Mouse (Mus musculus) large intestine, adult 2 months (tissue): ENCODE measurements around the gene Prr19. TPM values are rescaled to one million over a fixed set of nuclear protein-coding genes. Genes with fewer than 3 reads are reported as not detected.

Source experiments
- DNase-seq: peaks from one replicate; pipeline ENCODE4 v3.0.0-alpha.2; 2012; ENCODE audit warnings: low read depth, low spot score
- WGBS: fragments of 180-500 bp; shearing (Covaris S2); methylation state at CpG from one replicate; pipeline ENCODE4 v1.1.7; 2018; 5-methylcytosine and 5-hydroxymethylcytosine counted together
- polyA plus RNA-seq: library from polyadenylated mRNA; depleted of rRNA; stranded (reverse); fragments of >200 nt; gene quantifications from 2 replicates; pipeline ENCODE4 v1.2.3, GENCODE M21; 2012

Prr19 gene
- polyA plus RNA-seq, 1 experiment: not detected

DNA sequence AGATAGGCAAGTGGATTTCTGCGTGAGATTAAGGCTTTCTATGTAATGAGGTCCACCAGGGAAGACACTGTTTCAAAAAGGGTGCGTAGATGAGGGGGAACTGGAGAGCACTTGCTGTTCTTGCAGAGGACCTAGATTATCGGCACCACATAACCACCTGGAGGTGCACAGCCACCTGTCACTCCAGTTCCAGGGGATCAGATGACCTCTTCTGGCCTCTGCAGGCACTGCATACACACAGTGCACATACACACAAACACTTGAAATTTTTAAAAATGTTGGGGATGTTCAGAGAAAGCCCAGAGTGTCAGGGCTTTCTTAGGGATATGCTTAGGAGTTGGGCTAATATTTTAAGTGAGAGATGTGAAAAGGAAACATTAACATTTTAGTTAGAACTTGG lies 11.3 kb upstream of the Prr19 start:
- over 99% methylated on average over 3 of the region's 3 CpGs for WGBS
- DNase-seq: no peak

DNA sequence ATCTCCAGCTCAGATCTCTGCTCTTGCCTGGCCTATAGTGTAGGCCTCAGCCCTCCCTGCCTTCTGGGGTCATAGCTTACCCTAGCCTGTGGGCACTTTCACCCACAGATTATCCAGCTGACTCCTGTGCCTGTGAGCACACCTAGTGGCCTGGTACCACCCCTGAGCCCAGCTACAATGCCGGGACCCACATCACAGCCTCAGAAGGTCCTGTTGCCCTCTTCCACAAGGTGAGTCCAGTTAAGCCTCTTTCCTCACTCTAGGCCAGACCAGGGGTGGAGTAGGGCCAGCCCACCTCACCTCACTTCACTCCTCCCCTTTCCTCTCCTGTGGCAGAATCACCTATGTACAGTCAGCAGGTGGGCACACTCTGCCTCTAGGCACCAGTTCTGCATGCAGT lies 10.7 kb upstream of the Prr19 start:
- DNase-seq: no peak
- 91% methylated on average over 1 of the region's 1 CpGs for WGBS

DNA sequence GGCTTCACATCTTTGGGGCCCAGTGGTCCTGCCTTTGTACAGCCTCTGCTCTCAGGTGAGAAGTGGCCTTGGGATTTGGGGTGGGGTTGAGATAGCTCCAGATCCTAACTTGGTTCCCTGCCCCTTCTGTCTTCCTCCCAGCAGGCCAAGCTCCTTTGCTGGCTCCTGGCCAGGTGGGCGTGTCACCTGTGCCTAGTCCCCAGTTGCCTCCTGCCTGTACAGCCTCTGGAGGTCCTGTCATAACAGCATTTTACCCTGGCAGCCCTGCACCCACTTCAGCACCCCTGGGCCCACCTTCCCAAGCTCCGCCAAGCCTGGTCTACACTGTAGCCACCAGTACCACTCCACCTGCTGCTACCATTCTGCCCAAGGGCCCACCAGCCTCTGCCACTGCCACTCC lies 10.3 kb upstream of the Prr19 start:
- WGBS: 56% methylated on average over 2 of the region's 2 CpGs
- no peak for DNase-seq

DNA sequence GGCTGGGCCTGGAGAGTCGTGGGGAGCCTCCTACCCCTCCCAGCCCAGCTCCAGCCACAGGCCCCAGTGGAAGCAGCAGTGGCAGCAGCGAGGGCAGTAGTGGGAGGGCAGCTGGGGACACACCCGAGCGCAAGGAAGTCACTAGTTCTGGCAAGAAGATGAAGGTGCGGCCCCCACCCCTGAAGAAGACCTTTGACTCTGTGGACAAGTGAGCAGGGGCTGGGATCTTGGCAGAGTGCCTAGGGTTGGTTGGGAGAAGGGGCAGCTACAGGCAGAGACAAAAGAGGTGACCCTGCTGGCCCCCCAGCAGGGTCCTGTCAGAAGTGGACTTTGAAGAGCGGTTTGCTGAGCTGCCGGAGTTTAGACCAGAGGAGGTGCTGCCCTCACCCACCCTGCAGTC lies 9.1 kb upstream of the Prr19 start:
- no peak for DNase-seq
- 46% methylated on average over 7 of the region's 7 CpGs for WGBS

DNA sequence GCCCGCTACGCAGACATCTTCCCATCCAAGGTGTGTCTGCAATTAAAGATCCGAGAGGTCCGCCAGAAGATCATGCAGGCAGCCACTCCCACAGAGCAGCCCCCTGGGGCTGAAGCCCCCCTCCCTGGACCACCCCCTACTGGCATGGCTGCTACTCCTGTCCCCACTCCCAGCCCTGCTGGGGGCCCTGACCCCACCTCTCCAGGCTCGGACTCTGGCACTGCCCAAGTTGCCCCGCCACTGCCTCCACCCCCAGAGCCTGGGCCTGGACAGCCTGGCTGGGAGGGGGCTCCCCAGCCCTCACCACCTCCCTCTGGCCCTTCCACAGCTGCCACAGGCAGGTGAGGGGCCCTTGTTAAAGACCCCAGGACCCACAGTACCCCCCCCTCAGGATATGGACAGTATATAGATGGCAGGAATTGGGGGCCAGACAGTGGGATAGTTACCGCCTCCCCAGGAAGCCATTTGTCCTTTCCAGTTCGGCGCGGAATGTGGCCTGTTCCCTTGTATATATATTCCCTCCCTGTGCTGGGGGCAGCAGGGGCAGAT lies 7.9 kb upstream of the Prr19 start:
- DNase-seq: no peak
- WGBS: 81% methylated on average over 10 of the region's 10 CpGs

DNA sequence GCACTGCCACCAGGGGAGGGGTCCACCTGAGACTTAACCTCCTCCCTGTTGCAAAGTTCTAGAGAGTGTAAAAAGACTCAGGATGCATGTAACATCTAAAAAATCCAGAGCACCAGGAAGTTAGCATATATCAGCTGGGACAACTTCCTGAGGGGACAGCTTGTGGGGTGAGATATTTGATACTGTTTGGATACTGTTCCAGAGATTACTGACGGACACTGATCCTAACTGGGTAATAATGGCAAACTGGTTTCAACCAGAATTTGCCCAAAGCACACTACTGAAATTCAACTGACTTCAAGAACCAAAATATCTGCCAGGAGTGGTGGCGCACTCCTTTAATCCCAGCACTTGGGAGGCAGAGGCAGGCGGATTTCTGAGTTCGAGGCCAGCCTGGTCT lies 6.7 kb upstream of the Prr19 start:
- no peak for DNase-seq
- WGBS: 85% methylated on average over 4 of the region's 4 CpGs

DNA sequence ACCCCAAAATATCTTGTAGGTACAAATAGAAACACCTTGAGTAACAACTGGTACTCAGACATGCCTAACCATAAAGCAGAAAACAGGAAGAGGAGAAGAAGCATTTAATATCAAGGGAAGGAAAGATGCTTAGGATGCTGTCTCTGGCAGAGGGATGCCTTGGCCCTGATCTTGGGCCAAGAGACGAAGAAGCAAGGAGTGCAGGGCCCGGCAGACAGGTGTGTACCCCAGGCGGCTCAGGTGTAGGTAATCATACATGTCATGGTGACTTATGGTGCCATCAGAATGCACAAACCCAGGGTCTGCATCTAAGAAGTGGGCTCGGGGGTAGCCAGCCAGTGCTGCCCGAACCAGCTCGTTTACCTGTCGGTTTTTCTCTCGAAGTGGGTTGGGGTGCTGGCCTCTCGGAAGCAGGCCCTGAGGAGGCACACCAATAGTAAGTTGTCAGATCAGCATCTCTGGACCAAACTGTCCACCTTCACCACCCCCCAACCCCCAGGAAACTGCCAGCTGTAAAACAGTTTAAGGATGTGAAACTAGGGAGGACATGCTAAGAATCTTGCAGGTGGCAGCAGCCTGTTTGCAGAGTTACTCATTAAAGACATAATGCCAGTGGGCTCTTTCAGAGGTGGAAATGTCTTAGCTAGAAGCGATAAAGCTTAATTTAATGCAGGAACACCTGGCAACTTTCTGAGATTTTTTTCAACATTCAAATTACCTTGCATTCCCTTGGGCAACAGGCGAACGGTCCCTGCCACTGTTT lies 6.1 kb upstream of the Prr19 start:
- WGBS: 81% methylated on average over 12 of the region's 12 CpGs
- no peak for DNase-seq

DNA sequence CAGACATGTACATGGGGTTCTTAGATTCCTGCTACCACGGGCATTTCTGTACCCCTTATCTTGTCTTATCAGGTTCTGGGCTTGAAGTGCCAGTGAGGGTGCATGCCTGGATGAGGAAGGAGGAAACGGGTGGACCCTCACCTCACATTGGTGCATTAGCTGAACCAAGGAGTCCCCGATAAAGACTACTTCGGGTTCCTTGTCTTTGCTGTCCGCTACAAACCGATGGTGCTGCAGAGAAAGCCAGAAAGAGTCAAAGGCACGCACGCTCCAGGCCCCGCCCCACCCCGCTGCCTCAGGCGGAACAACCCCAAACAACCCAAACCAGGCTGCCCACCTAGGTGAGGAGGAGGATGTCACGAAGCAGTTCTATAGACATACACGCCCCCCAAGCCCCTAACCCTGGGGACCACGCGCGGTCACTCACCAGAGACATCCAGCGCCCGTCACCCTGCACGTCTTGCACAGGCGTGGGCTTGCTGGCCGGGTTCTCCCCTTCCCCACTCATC lies 4.2 kb upstream of the Prr19 start:
- DNase-seq: no peak
- WGBS: 2% methylated on average over 21 of the region's 21 CpGs

DNA sequence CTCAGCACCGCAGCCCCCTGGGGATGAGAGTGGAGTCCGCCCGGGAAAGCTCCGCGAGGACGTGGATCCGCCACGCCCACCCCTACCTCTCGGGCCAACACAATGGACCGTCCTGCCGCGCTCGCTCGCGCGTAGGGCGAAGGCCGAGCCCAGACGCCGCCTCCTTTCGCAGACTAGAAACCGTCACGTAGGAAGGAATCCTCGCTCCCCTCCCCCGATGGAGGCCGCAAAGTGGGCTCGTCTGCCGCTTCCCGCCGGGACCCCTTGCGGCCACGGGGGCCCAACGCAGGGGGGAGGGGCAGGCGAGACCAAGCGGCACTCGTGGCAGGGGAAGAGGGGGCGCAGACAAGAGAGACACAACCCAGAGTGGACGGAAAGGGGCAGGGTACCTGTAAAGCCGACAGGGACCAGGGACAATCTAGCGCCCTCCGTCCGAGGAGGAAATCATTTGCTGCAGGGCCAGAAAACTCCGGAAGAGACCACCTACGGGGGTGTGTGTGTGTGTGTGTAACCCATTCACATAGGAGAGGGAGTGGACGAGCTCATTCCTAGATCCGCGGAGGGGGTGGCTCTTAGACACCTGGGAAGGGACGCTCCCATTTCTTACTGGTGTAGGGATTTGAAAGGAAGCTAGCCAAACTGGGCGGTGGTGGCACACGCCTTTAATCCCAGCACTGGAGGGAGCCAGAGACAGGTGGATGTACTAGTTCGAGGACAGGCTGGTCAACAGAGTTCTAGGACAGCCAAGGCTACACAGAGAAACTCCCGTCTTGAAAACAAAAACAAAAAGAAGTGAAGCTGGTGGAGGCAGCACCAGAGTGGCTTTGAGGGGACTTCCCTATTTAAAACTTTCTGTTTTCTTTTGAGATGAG lies 3.5 kb upstream of the Prr19 start, which contains the start of gene Pafah1b3:
TSS of gene Pafah1b3 (minus strand) at position 533 of the 872 bp plus-strand sequence.
- under 1% methylated on average over 52 of the region's 52 CpGs for WGBS
- DNase-seq: no peak

DNA sequence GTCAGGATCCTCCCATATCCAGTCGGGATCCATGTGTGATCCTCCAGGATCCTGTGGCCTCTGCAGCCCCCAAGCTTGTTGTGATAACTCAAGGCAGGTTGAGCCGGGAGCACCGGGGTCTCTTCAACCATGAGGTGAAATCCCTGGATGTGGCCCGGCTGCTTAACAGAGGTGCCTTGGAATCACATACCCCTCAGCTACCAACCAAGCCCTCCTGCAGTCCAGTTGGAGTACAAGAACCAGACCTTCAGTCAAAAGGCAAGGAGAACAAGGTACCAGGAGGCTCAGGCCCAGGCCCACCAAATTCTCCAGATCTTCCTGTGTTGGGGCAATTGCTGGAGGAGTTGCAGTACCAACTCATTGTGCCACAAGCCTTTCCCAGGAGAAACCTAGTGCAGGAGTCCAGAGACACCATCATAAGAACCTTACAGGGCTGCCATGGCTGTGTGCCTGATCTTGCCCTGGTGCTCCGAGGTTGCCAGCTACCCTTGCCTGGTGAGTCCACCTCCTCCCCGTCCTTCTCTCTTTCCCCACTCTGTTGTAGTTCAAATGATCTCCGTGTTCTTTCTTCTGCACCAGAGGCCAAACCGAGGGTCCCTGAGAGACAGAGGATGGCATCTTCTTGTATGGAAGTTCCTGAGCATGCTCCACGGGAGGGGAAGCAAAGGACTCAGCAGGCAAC lies 1.9 kb downstream of the Prr19 start:
- WGBS: 66% methylated on average over 9 of the region's 9 CpGs
- DNase-seq: no peak

DNA sequence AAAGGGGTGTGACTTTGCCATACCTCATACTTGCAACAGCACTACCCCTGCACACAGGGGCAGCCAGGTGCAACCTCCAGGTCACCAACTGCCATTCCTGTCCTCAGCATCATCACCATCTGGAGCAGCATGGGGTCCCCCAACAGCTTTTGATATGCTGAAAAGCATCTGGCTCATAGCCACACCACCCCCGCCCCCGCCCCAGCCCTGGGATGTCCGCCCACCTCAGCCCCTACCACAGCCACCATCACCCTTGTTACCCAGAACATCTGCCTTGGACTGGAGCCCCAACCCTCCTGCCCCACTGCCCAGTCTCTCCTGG lies 2.4 kb downstream of the Prr19 start:
- DNase-seq: no peak
- WGBS: 71% methylated on average over 3 of the region's 3 CpGs

DNA sequence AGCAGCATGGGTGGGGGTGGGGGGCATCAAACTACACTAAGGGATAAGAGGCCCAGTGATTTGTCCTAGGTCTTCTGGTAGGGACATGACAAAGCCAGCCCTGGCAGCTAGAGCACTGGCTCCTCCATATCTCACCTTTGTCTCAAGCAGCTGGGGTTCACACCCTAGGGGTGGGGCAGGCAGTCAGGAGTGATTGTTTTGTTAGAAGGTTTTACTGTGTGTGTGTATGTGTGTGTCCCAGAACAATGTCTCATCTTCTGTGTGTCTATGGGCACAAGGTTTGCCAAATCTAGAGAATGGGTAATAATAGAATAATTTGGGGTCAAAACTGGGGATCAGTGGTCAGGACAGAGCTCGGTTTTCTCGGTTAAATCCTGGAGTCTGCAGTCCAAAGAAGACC lies 4.3 kb downstream of the Prr19 start:
- WGBS: 0% methylated on average over 2 of the region's 2 CpGs
- DNase-seq: no peak

DNA sequence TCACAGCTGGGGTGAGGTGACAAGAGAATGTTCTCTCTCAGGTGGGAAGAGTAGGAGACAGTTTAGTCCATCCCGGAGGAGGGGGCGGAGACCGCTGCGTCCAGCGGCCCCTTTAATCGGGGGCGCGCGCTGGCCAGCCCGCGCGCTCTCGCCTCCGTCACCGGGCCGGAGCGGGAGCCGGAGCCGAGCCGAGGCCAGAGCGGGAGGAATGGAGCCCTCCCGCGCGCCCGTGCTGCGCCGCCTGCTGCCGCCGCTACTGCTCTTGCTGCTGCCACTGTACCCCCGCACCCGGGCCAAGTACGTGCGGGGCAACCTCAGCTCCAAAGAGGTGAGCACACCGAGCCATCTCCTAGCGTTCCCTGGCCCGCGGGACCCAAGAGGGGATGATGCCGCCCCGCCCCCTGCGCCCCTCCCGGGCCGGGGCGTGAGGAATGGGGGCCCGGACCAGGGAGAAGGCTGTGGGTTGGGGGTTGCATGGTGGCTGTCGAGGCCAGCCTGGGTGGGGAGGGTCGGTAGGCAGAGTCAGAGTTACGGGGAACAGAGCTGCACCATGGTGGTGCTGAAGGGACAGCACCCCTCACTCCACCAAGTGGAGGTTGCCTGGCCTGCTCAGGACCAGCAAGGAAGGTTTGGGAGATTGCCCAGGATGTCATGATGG lies 4.9 kb downstream of the Prr19 start, which contains the start of gene Tmem145:
TSS of gene Tmem145 (plus strand) at position 151 of the 658 bp plus-strand sequence.
- WGBS: under 1% methylated on average over 47 of the region's 47 CpGs
- no peak for DNase-seq

DNA sequence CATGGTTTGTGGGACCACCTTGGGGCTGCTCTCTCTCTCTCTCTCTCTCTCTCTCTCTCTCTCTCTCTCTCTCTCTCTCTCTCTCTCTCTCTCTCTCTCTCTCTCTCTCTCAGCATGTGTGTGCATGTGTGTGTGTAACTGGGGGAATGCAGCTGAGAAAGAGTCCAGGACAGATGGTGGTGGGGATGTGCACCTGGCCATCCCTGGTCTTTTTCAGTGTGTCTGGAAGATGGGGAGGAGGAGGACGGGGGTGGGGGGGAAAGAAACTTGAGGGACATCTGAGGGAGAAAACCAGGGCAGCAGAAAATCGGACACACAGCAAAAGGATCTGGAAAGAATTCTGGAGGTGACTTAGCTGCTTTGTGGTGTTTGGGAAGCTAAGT lies 5.4 kb downstream of the Prr19 start:
- WGBS: 27% methylated on average over 2 of the region's 2 CpGs
- DNase-seq: no peak

DNA sequence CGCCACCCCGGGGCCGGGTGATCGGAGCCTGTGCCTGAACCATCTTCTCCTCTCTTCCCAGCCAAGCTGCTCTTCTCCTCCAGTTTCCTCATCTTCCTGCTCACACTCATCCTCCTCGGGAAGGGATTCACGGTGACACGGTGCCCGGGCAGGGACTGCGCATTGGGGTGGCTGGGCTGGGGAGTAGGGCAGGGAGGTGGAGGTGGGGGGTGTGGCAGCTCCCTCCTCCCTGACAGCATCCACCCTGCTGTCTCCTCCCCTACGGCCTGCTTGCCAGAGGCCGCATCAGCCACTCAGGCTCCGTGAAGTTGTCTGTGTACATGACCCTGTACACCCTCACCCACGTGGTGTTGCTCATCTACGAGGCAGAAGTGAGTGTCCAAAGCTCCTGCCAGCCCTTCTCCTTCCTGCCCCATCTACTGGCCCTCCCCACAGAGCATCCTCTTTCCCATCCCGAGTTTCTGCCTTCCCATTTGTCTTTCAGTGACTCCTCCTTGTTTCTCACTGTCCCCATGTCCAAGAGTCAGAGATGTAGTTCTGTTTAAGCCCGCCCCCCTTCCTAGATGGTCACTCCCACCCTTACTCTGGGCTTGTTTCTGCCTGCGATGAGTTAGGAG lies 7.6 kb downstream of the Prr19 start:
- no peak for DNase-seq
- 46% methylated on average over 17 of the region's 17 CpGs for WGBS

DNA sequence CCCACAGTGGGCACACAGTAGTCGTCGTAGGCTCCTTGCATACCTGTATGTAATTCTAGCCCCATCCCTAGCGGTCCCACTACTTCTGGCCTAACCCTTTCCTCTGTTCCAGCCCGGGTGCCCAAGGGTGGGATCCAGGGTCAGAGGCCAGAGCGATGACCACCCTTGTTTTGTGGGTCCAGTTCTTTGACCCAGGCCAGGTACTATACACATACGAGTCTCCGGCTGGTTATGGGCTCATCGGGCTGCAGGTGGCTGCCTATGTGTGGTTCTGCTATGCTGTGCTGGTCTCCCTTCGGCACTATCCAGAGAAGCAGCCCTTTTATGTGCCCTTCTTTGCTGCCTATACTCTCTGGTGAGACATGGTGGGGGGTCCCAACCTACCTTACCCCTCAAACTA lies 8.2 kb downstream of the Prr19 start:
- WGBS: 83% methylated on average over 9 of the region's 9 CpGs

DNA sequence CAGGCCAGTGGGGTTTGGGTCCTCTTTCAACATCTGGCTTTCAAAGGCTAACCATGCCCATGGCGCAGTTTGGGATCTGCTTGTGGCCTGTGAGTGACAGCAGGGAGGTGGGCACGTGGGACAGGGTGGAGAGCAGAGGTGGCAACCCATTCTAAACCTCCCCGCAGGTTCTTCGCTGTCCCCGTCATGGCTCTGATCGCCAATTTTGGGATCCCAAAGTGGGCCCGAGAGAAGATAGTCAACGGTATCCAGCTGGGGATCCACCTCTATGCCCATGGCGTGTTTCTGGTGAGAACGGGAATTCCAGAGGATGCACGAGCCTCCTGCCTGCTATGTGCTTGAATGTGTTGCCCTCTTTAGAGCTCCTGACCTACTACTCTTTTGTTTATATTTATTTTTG lies 10.0 kb downstream of the Prr19 start:
- no peak for DNase-seq
- WGBS: 75% methylated on average over 11 of the region's 11 CpGs

More for the DNA sequence above, 8.2 kb downstream of the Prr19 start:
- no peak for DNase-seq

DNA sequence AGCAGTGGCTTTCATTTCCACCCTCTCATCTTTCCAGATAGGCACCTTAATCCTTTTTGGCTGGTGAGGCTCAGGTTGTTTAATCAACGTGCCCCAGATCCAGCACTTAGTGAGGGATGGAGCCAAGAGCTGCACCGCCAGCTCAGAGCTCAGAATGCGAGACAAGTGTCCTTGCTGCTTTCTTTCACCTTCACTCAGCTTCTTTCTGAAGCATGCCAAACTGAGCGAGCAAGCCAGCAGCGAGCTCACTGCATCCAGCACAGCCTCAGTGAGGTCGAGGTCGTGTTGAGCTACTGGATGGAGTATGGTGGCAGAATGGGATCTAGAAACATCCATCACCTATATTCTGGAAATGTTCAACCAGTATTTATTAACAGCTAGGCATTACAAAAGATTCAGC lies 12.1 kb downstream of the Prr19 start:
- WGBS: 35% methylated on average over 7 of the region's 7 CpGs

More for the DNA sequence above, 12.1 kb downstream of the Prr19 start:
- no peak for DNase-seq
